Mouse (Mus musculus): ENCODE measurements at regions not wholly inside any gene's neighbourhood (a gene's known extent, or its start where the extent isn't known, plus 50 kb on each side); places are given as distances from the start of the nearest gene placed in this dataset.

DNA sequence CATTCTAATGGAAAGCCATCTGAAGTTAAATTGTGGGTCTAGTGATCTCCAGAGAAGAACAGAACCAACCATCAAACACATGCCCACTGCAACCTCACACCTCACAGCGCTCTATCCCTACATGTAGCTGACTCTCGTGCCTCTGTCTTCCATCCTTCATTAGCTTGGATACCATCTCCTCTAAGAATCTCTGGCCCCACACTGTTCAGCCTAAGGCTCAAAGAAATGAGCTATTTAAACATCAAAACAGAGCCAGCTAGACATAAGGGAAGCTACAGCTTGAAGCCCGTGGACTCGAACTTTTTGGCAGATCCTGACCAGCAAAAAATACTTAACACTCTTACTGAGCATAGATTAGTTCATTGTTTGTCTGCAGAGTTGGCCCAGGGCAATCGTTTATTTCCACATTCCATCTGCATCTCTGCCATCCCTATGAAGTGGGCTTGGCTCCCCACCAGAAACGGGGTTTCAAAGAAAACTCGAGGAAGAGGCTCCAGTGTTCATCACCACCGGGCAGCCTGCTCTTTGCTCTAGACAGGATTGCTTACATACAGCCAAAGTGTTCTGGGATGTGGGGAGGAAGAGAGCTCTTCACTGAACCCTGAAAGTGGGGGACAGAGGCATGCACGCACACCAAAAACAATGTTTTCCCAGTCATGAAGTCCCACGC lies 92.4 kb upstream of the Rab3gap2 start:
- TF ChIP-seq POLR2A (IDR thresholded peaks at IDR 0.05; ENCODE audit: extremely low read depth, insufficient read depth, low read length) (no peak), CTCF (IDR thresholded peaks at IDR 0.05; ENCODE audit: low read depth, low read length) (no peak)
